Mouse (Mus musculus): ENCODE data around the gene Cers6. TPM values are rescaled to one million over a fixed set of nuclear protein-coding genes. Genes with fewer than 3 reads are reported as not detected.

Gene Cers6
- polyA plus RNA-seq, 1 experiment from 2014 or later = 25.4 TPM

GRCm38 (mm10) chr2:68862464-68863266 lies 1.4 kb downstream of the Cers6 start:
- Histone ChIP-seq H3K27me3 (replicated peaks) (no peaks in the 10 kb centered on the region), H3K9ac (peak overlapping the region; percentile 83)
- 7% methylated on average over 15 of the region's 15 CpGs for WGBS

GRCm38 (mm10) chr2:68863561-68863960 lies 2.3 kb downstream of the Cers6 start:
- Histone ChIP-seq H3K4me3 (peak overlapping the region; percentile 84), H3K9ac (no peak overlapping the region), H3K36me3 (no peaks in the 10 kb centered on the region), H3K4me1 (replicated peaks) (peaks cover 24% of the 10 kb centered on the region), H3K4me2 (peak overlapping the region; percentile 81), H3K27ac (ENCODE audit: poor library complexity, severe bottlenecking) (no peak overlapping the region), H3K9me3 (replicated peaks) (no peaks in the 10 kb centered on the region), H3K27me3 (replicated peaks) (no peaks in the 10 kb centered on the region)
- 48% methylated on average over 6 of the region's 6 CpGs for WGBS
- no peak for ATAC-seq (ENCODE audit: insufficient number of reproducible peaks, low FRiP score)

More at GRCm38 (mm10) chr2:68862464-68863266, 1.4 kb downstream of the Cers6 start:
- peak overlapping the region; percentile 66; the same call in 1 of the 2 replicates for H3K27ac ChIP-seq (ENCODE audit: poor library complexity, severe bottlenecking)
- H3K9me3 ChIP-seq (replicated peaks) = no peaks in the 10 kb centered on the region
- peak overlapping the region; percentile 84 for H3K4me3 ChIP-seq
- peaks cover 24% of the 10 kb centered on the region for H3K4me1 ChIP-seq (replicated peaks)
- no peaks in the 10 kb centered on the region for H3K36me3 ChIP-seq
- no peak for ATAC-seq (ENCODE audit: insufficient number of reproducible peaks, low FRiP score)
- H3K4me2 ChIP-seq = peak overlapping the region; percentile 81

GRCm38 (mm10) chr2:68864366-68864765 lies 3.1 kb downstream of the Cers6 start:
- Histone ChIP-seq H3K27me3 (replicated peaks) (no peaks in the 10 kb centered on the region), H3K4me3 (no peak overlapping the region), H3K9ac (no peak overlapping the region), H3K4me1 (replicated peaks) (peaks cover 24% of the 10 kb centered on the region), H3K4me2 (no peak overlapping the region), H3K36me3 (no peaks in the 10 kb centered on the region), H3K27ac (ENCODE audit: poor library complexity, severe bottlenecking) (no peak overlapping the region), H3K9me3 (replicated peaks) (no peaks in the 10 kb centered on the region)
- 64% methylated on average over 2 of the region's 2 CpGs for WGBS
- no peak for ATAC-seq (ENCODE audit: insufficient number of reproducible peaks, low FRiP score)

GRCm38 (mm10) chr2:68867148-68867547 lies 5.9 kb downstream of the Cers6 start:
- 72% methylated on average over 4 of the region's 4 CpGs for WGBS
- ATAC-seq (ENCODE audit: insufficient number of reproducible peaks, low FRiP score) = no peak
- no peaks in the 10 kb centered on the region for H3K9me3 ChIP-seq (replicated peaks)
- no peak overlapping the region for H3K9ac ChIP-seq
- H3K4me2 ChIP-seq = no peak overlapping the region
- no peaks in the 10 kb centered on the region for H3K27me3 ChIP-seq (replicated peaks)
- H3K27ac ChIP-seq (ENCODE audit: poor library complexity, severe bottlenecking) = no peak overlapping the region
- peaks cover 30% of the 10 kb centered on the region for H3K4me1 ChIP-seq (replicated peaks)
- H3K4me3 ChIP-seq = no peak overlapping the region
- H3K36me3 ChIP-seq = no peaks in the 10 kb centered on the region

- Histone ChIP-seq H3K27ac (ENCODE audit: poor library complexity, severe bottlenecking) (peak overlapping the region; percentile 38; the same call in 1 of the 2 replicates), H3K9ac (no peak overlapping the region), H3K4me3 (no peak overlapping the region), H3K27me3 (replicated peaks) (no peaks in the 10 kb centered on the region), H3K4me1 (replicated peaks) (peaks cover 36% of the 10 kb centered on the region), H3K9me3 (replicated peaks) (no peaks in the 10 kb centered on the region), H3K36me3 (no peaks in the 10 kb centered on the region), H3K4me2 (no peak overlapping the region)
- ATAC-seq (ENCODE audit: insufficient number of reproducible peaks, low FRiP score) = no peak
- 81% methylated on average over 17 of the region's 17 CpGs for WGBS
Observed at GRCm38 (mm10) chr2:68870999-68871780, 9.9 kb downstream of the Cers6 start.

- H3K9me3 ChIP-seq (replicated peaks) = no peaks in the 10 kb centered on the region
- peaks cover 31% of the 10 kb centered on the region for H3K4me1 ChIP-seq (replicated peaks)
- WGBS = 88% methylated on average over 6 of the region's 6 CpGs
- H3K27ac ChIP-seq (ENCODE audit: poor library complexity, severe bottlenecking) = no peak overlapping the region
- H3K4me2 ChIP-seq = no peak overlapping the region
- H3K36me3 ChIP-seq = no peaks in the 10 kb centered on the region
- ATAC-seq (ENCODE audit: insufficient number of reproducible peaks, low FRiP score) = no peak
- no peak overlapping the region for H3K9ac ChIP-seq
- H3K4me3 ChIP-seq = no peak overlapping the region
- no peaks in the 10 kb centered on the region; the same call in 1 of the 2 replicates for H3K27me3 ChIP-seq (replicated peaks)
Observed at GRCm38 (mm10) chr2:68873086-68873485, 11.8 kb downstream of the Cers6 start.

GRCm38 (mm10) chr2:68873653-68874441 lies 12.6 kb downstream of the Cers6 start:
- Histone ChIP-seq H3K4me3 (no peak overlapping the region), H3K4me2 (peak overlapping the region; percentile 48)
- peak; percentile 48; the same call in 1 of the 2 replicates for ATAC-seq (ENCODE audit: insufficient number of reproducible peaks, low FRiP score)

GRCm38 (mm10) chr2:68874575-68874974 lies 13.3 kb downstream of the Cers6 start:
- H3K4me2 ChIP-seq = peak overlapping the region; percentile 48
- H3K27ac ChIP-seq (ENCODE audit: poor library complexity, severe bottlenecking) = peak overlapping the region; percentile 57
- ATAC-seq (ENCODE audit: insufficient number of reproducible peaks, low FRiP score) = no peak
- no peaks in the 10 kb centered on the region; the same call in 1 of the 2 replicates for H3K27me3 ChIP-seq (replicated peaks)
- peaks cover 29% of the 10 kb centered on the region for H3K4me1 ChIP-seq (replicated peaks)
- H3K36me3 ChIP-seq = peaks cover 6% of the 10 kb centered on the region
- WGBS = 76% methylated on average over 6 of the region's 6 CpGs
- peak overlapping the region; percentile 43; the same call in 1 of the 2 replicates for H3K9ac ChIP-seq
- peaks cover 4% of the 10 kb centered on the region; the same call in 1 of the 2 replicates for H3K9me3 ChIP-seq (replicated peaks)
- H3K4me3 ChIP-seq = no peak overlapping the region

More at GRCm38 (mm10) chr2:68873653-68874441, 12.6 kb downstream of the Cers6 start:
- Histone ChIP-seq H3K9ac (no peak overlapping the region), H3K27ac (ENCODE audit: poor library complexity, severe bottlenecking) (peak overlapping the region; percentile 57), H3K27me3 (replicated peaks) (no peaks in the 10 kb centered on the region; the same call in 1 of the 2 replicates), H3K36me3 (peaks cover 3% of the 10 kb centered on the region), H3K4me1 (replicated peaks) (peaks cover 31% of the 10 kb centered on the region), H3K9me3 (replicated peaks) (peaks cover under 1% of the 10 kb centered on the region; the same call in 1 of the 2 replicates)
- 42% methylated on average over 15 of the region's 15 CpGs for WGBS

GRCm38 (mm10) chr2:68879071-68879651 lies 17.9 kb downstream of the Cers6 start:
- WGBS = 70% methylated on average over 4 of the region's 4 CpGs
- H3K36me3 ChIP-seq = peaks cover 9% of the 10 kb centered on the region
- H3K9ac ChIP-seq = no peak overlapping the region
- H3K27me3 ChIP-seq (replicated peaks) = no peaks in the 10 kb centered on the region; the same call in 1 of the 2 replicates
- ATAC-seq (ENCODE audit: insufficient number of reproducible peaks, low FRiP score) = no peak
- no peak overlapping the region for H3K4me2 ChIP-seq
- no peak overlapping the region for H3K4me3 ChIP-seq
- H3K4me1 ChIP-seq (replicated peaks) = peaks cover 10% of the 10 kb centered on the region
- H3K9me3 ChIP-seq (replicated peaks) = peaks cover 4% of the 10 kb centered on the region; the same call in 1 of the 2 replicates
- H3K27ac ChIP-seq (ENCODE audit: poor library complexity, severe bottlenecking) = no peak overlapping the region

GRCm38 (mm10) chr2:68884573-68884972 lies 23.3 kb downstream of the Cers6 start:
- ATAC-seq (ENCODE audit: insufficient number of reproducible peaks, low FRiP score) = no peak
- H3K27ac ChIP-seq (ENCODE audit: poor library complexity, severe bottlenecking) = no peak overlapping the region
- no peak overlapping the region for H3K4me2 ChIP-seq
- no peak overlapping the region for H3K4me3 ChIP-seq
- no peaks in the 10 kb centered on the region for H3K27me3 ChIP-seq (replicated peaks)
- no peaks in the 10 kb centered on the region for H3K9me3 ChIP-seq (replicated peaks)
- H3K4me1 ChIP-seq (replicated peaks) = peaks cover 29% of the 10 kb centered on the region
- no peak overlapping the region for H3K9ac ChIP-seq
- 87% methylated on average over 7 of the region's 7 CpGs for whole genome bisulfite sequencing
- 0 out of 2 replicates have a peak, but pooled peaks cover 3% of the 10 kb centered on the region for H3K36me3 ChIP-seq

All from heart, embryonic 12.5 days (tissue).